Comparison of ENCODE assay signal across 17 mouse cellular contexts in genomic region chr9:14662876-14663275, GRCm38 (mm10). TPM values are rescaled to one million over a fixed set of nuclear protein-coding genes. Genes with fewer than 3 reads are reported as not detected.
DNase-seq lines count a peak whose midpoint lies in the region; ATAC-seq lines count a peak whose summit lies in the region.
"Had no signal": no experiment of that assay in that cellular context is flagged by ENCODE, and none has a peak within 500 bp of the region (broad histone marks: within the 10 kb centered on the region; RNA-seq: fewer than 3 reads in every experiment).

No protein-coding gene starts in this region.

- H3K36me3 ChIP-seq in stomach, embryonic 14.5 days (ENCODE audit: control insufficient read depth, insufficient read depth, low read length), result no peaks in the 10 kb centered on the region
- H3K36me3 ChIP-seq: hindbrain, embryonic 10.5 days; midbrain, embryonic 13.5 days had no signal

- WGBS in stomach, embryonic 14.5 days, result 66% methylated on average over 7 of the region's 7 CpGs

- no peaks in the 10 kb centered on the region for H3K4me1 ChIP-seq in stomach, embryonic 14.5 days (ENCODE audit: control insufficient read depth, insufficient read depth, low read length)
- H3K4me1 ChIP-seq: hindbrain, embryonic 10.5 days; midbrain, embryonic 13.5 days had no signal

- H3K4me2 ChIP-seq in stomach, embryonic 14.5 days (replicated peaks; ENCODE audit: low read depth, low read length), result no peak overlapping the region
- H3K4me2 ChIP-seq: heart, embryonic 11.5 days; midbrain, embryonic 13.5 days had no signal

- H3K27ac ChIP-seq in stomach, embryonic 14.5 days (ENCODE audit: low read length), result peak overlapping the region; percentile 84; the same call in 1 of the 2 replicates
- H3K27ac ChIP-seq: hindbrain, embryonic 10.5 days; midbrain, embryonic 13.5 days had no signal

- DNase-seq in gastrocnemius, adult 18-20 months (ENCODE audit: low spot score), result peak; percentile 79
- DNase-seq in gastrocnemius, postnatal 4 days (ENCODE audit: low spot score in 2 of 2), result no peak
- peak; percentile 17 for DNase-seq in NIH3T3 (ENCODE audit: low read depth)
- DNase-seq in fibroblast of lung, adult 2 months (ENCODE audit: low read depth), result peak; percentile 18
- no peak for DNase-seq in thymus, postnatal 4 days
- no peak for DNase-seq in thymus, postnatal 25 days
- DNase-seq in lung, postnatal 14 days, result no peak
- DNase-seq: adrenal gland, postnatal 36 days; kidney, postnatal 14 days; left cerebral cortex, postnatal 4 days; lung, postnatal 36 days had no signal

- H3K27me3 ChIP-seq in stomach, embryonic 14.5 days (ENCODE audit: control insufficient read depth, insufficient read depth, low read length), result no peaks in the 10 kb centered on the region
- H3K27me3 ChIP-seq: midbrain, embryonic 13.5 days had no signal

- H3K4me3 ChIP-seq in stomach, embryonic 14.5 days (ENCODE audit: low read depth, low read length), result no peak overlapping the region
- H3K4me3 ChIP-seq: erythroblast, embryonic 14.5 days; hindbrain, embryonic 10.5 days; midbrain, embryonic 13.5 days had no signal

- no peak overlapping the region for H3K9ac ChIP-seq in stomach, embryonic 14.5 days (replicated peaks; ENCODE audit: low read depth, low read length)
- H3K9ac ChIP-seq: midbrain, embryonic 13.5 days had no signal

- ATAC-seq in stomach, embryonic 14.5 days (ENCODE audit: insufficient number of reproducible peaks, insufficient read depth, low FRiP score, low read depth), result no peak
- ATAC-seq: activated CD4-positive, CD25-positive, alpha-beta regulatory T cell, adult 4 months; midbrain, embryonic 13.5 days had no signal

- H3K9me3 ChIP-seq in stomach, embryonic 14.5 days (ENCODE audit: control insufficient read depth, low read depth, low read length), result no peaks in the 10 kb centered on the region
- H3K9me3 ChIP-seq: hindbrain, embryonic 10.5 days; midbrain, embryonic 13.5 days had no signal

RNA-seq across cellular contexts. Expression of gene Amotl1, which starts 18.0 kb away (rescaled TPM):
- 100 to 1,000 TPM; 330 to 339 TPM for total RNA-seq in gastrocnemius, adult 18-20 months (2021)
- 100 to 1,000 TPM; 330 to 368 TPM for total RNA-seq in gastrocnemius, postnatal 4 days (2021)
- 31.8 and 35.3 TPM in 2 replicates for polyA plus RNA-seq in stomach, embryonic 14.5 days (2014; fragmentation: Nextera tagmentation; extraction: Ambion mirVana)

Comparison
In these comparisons a context has a peak if more than half of its experiments do, and no peak if none do; other contexts are left out.
1. DNase-seq: peak in gastrocnemius, adult 18-20 months (single experiment), NIH3T3 (single experiment) and fibroblast of lung, adult 2 months (single experiment); none in gastrocnemius, postnatal 4 days (0 of 2), thymus, postnatal 4 days (single experiment), thymus, postnatal 25 days (single experiment) and lung, postnatal 14 days (single experiment).